8 mouse cellular contexts compared by ENCODE assay signal in genomic region chr9:75071706-75072192, GRCm38 (mm10). TPM values are rescaled to one million over a fixed set of nuclear protein-coding genes. Genes with fewer than 3 reads are reported as not detected.
DNase-seq lines count a peak whose midpoint lies in the region; ATAC-seq and TF ChIP-seq lines count a peak whose summit lies in the region.

No protein-coding gene starts in this region.

- no peak for TF ChIP-seq CTCF in gastrocnemius, adult 2 months (IDR thresholded peaks at IDR 0.05)

- ATAC-seq in midbrain, embryonic 11.5 days (ENCODE audit: low FRiP score) = peak; percentile 5; the same call in 1 of the 2 replicates

- H3K9me3 ChIP-seq in midbrain, embryonic 11.5 days (ENCODE audit: control insufficient read depth, low read length) = no peaks in the 10 kb centered on the region

- H3K27me3 ChIP-seq in midbrain, embryonic 11.5 days (ENCODE audit: control insufficient read depth, insufficient read depth, low read length) = no peaks in the 10 kb centered on the region

- H3K4me3 ChIP-seq in gastrocnemius, adult 2 months = peak overlapping the region; percentile 93
- peak overlapping the region; percentile 73 for H3K4me3 ChIP-seq in midbrain, embryonic 11.5 days (ENCODE audit: low read depth, low read length)

- under 1% methylated on average over 29 of the region's 29 CpGs for WGBS in midbrain, embryonic 11.5 days

- H3K27ac ChIP-seq in gastrocnemius, adult 2 months = peak overlapping the region; percentile 90
- peak overlapping the region; percentile 93 for H3K27ac ChIP-seq in midbrain, embryonic 11.5 days (ENCODE audit: low read depth, low read length)

- no peaks in the 10 kb centered on the region for H3K36me3 ChIP-seq in midbrain, embryonic 11.5 days (ENCODE audit: control insufficient read depth, insufficient read depth, low read length)

- intact Hi-C loops in gastrocnemius, adult 2 months (cut with DNase I) = loop anchor here (5.0 kb wide), 1 partner anchor 136 kb away; no protein-coding TSS in a partner anchor

- no peak for DNase-seq in gastrocnemius, adult 2 months
- no peak for DNase-seq in gastrocnemius, postnatal 10 days
- DNase-seq in A20 (ENCODE audit: low read depth, low spot score) = peak; percentile 79
- peak; percentile 64 for DNase-seq in brain, adult 2 months (ENCODE audit: low read depth, low spot score)
- peak; percentile 38 for DNase-seq in heart, adult 8-10 months (ENCODE audit: low spot score)
- DNase-seq in layer of hippocampus, postnatal 14 days (ENCODE audit: low spot score in 2 of 2) = peak; percentile 24 to 40
- peak; percentile 98 for DNase-seq in midbrain, embryonic 11.5 days (ENCODE audit: low spot score, missing footprints)
- peak; percentile 31 for DNase-seq in thymus, postnatal 14 days

- H3K4me2 ChIP-seq in midbrain, embryonic 11.5 days = peak overlapping the region; percentile 77

- peaks cover 5% of the 10 kb centered on the region for H3K4me1 ChIP-seq in midbrain, embryonic 11.5 days (ENCODE audit: control insufficient read depth, insufficient read depth, low read length)

- peak overlapping the region; percentile 92 for H3K9ac ChIP-seq in midbrain, embryonic 11.5 days (ENCODE audit: low read length)

RNA-seq across cellular contexts. Expression of gene Myo5a, which starts 0.9 kb away (rescaled TPM):
- 10 to 100 TPM in 1 of 2 experiments, 1 to 10 TPM in 1; 7.2 to 12.1 TPM for total RNA-seq in gastrocnemius, adult 2 months (2021)
- 10 to 100 TPM; 18.5 to 27.8 TPM for total RNA-seq in gastrocnemius, postnatal 10 days (2021)
- 10 to 100 TPM in 1 of 4 experiments, 1 to 10 TPM in 3; 7.0 to 13.0 (median 8.6) TPM for total RNA-seq in heart, adult 8-10 months (2022)
- total RNA-seq in layer of hippocampus, postnatal 14 days (2021) = 100 to 1,000 TPM; 190 to 199 TPM
- polyA plus RNA-seq in midbrain, embryonic 11.5 days (2014; fragmentation: Nextera tagmentation; extraction: Ambion mirVana) = 27.9 and 29.2 TPM in 2 replicates

RNA-seq across cellular contexts. Expression of gene Arpp19, which starts 34.3 kb away (rescaled TPM):
- total RNA-seq in gastrocnemius, adult 2 months (2021) = 100 to 1,000 TPM; 125 to 160 TPM
- total RNA-seq in gastrocnemius, postnatal 10 days (2021) = 100 to 1,000 TPM; 147 to 150 TPM
- total RNA-seq in heart, adult 8-10 months (2022) = 100 to 1,000 TPM; 151 to 245 (median 188) TPM
- total RNA-seq in layer of hippocampus, postnatal 14 days (2021) = 100 to 1,000 TPM; 162 TPM
- 353 and 371 TPM in 2 replicates for polyA plus RNA-seq in midbrain, embryonic 11.5 days (2014; fragmentation: Nextera tagmentation; extraction: Ambion mirVana)

Comparison
In these comparisons a context has a peak if more than half of its experiments do, and no peak if none do; other contexts are left out.
1. DNase-seq: peak in A20 (single experiment), brain, adult 2 months (single experiment), heart, adult 8-10 months (single experiment), layer of hippocampus, postnatal 14 days (2 of 2), midbrain, embryonic 11.5 days (single experiment) and thymus, postnatal 14 days (single experiment); none in gastrocnemius, adult 2 months (single experiment) and gastrocnemius, postnatal 10 days (single experiment).
2. RNA of gene Myo5a, which starts 0.9 kb away (total RNA-seq): 190 to 199 TPM in layer of hippocampus, postnatal 14 days; 18.5 to 27.8 TPM in gastrocnemius, postnatal 10 days, 7.2 to 12.1 TPM in gastrocnemius, adult 2 months and 7.0 to 13.0 TPM in heart, adult 8-10 months; every median in the first group is over 4 times any median in the second.